Mouse (Mus musculus): ENCODE measurements at regions not wholly inside any gene's neighbourhood (a gene's known extent, or its start where the extent isn't known, plus 50 kb on each side); places are given as distances from the start of the nearest gene placed in this dataset.

- Histone ChIP-seq H3K4me1 (ENCODE audit: control insufficient read depth, insufficient read depth, low read length) (no peaks in the 10 kb centered on the region), H3K27me3 (ENCODE audit: control insufficient read depth, insufficient read depth, low read length) (no peaks in the 10 kb centered on the region), H3K36me3 (ENCODE audit: control insufficient read depth, insufficient read depth, low read length) (no peaks in the 10 kb centered on the region), H3K9ac (ENCODE audit: low read length) (no peak overlapping the region), H3K4me3 (ENCODE audit: low read depth, low read length) (no peak overlapping the region), H3K4me2 (no peak overlapping the region), H3K9me3 (ENCODE audit: control insufficient read depth, low read length) (no peaks in the 10 kb centered on the region), H3K27ac (ENCODE audit: low read depth, low read length) (no peak overlapping the region)
- no peak for DNase-seq (ENCODE audit: low spot score, missing footprints)
- ATAC-seq (ENCODE audit: low FRiP score) = no peak
- WGBS = 88% methylated on average over 6 of the region's 6 CpGs
These were observed 240.1 kb downstream of the Cyp26b1 start for GRCm38 (mm10) chr6:84353425-84354220.

DNA sequence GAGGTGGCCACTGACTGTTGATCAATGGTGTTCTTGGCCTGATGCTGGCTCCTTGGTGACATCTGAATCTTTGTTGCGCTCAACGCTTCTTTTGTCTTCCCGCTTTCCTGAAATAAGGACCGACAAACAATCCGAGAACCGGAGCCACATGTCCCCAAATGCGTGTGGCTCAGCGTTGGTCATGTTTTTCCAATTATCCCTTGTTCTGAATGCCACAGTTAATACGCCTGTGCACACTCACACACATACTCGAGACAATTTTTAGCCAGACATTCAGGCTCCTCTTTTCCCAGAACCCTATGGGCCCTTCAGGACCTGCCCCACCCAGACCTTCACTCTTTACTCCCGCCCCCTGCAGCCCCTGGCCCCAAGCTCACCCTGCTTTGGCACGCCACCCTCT lies 248.8 kb downstream of the Cyp26b1 start:
- ATAC-seq (ENCODE audit: low FRiP score) (no peak), DNase-seq (ENCODE audit: low spot score, missing footprints) (no peak)
- Histone ChIP-seq H3K9ac (ENCODE audit: low read length) (no peak overlapping the region), H3K27me3 (ENCODE audit: control insufficient read depth, insufficient read depth, low read length) (no peaks in the 10 kb centered on the region), H3K36me3 (ENCODE audit: control insufficient read depth, insufficient read depth, low read length) (no peaks in the 10 kb centered on the region), H3K4me1 (ENCODE audit: control insufficient read depth, insufficient read depth, low read length) (no peaks in the 10 kb centered on the region), H3K4me3 (ENCODE audit: low read depth, low read length) (no peak overlapping the region), H3K4me2 (no peak overlapping the region), H3K27ac (ENCODE audit: low read depth, low read length) (no peak overlapping the region), H3K9me3 (ENCODE audit: control insufficient read depth, low read length) (no peaks in the 10 kb centered on the region)
- WGBS = 84% methylated on average over 12 of the region's 12 CpGs

GRCm38 (mm10) chr6:84333666-84334179 lies 260.0 kb downstream of the Cyp26b1 start:
- H3K4me3 ChIP-seq (ENCODE audit: low read depth, low read length) = no peak overlapping the region
- WGBS = 87% methylated on average over 10 of the region's 10 CpGs
- no peaks in the 10 kb centered on the region for H3K36me3 ChIP-seq (ENCODE audit: control insufficient read depth, insufficient read depth, low read length)
- H3K9ac ChIP-seq (ENCODE audit: low read length) = no peak overlapping the region
- H3K9me3 ChIP-seq (ENCODE audit: control insufficient read depth, low read length) = no peaks in the 10 kb centered on the region
- no peaks in the 10 kb centered on the region for H3K27me3 ChIP-seq (ENCODE audit: control insufficient read depth, insufficient read depth, low read length)
- H3K27ac ChIP-seq (ENCODE audit: low read depth, low read length) = no peak overlapping the region
- DNase-seq (ENCODE audit: low spot score, missing footprints) = no peak
- no peaks in the 10 kb centered on the region for H3K4me1 ChIP-seq (ENCODE audit: control insufficient read depth, insufficient read depth, low read length)
- H3K4me2 ChIP-seq = no peak overlapping the region
- no peak for ATAC-seq (ENCODE audit: low FRiP score)

GRCm38 (mm10) chr6:84329106-84329505 lies 264.6 kb downstream of the Cyp26b1 start:
- Histone ChIP-seq H3K4me3 (ENCODE audit: low read depth, low read length) (no peak overlapping the region), H3K27ac (ENCODE audit: low read depth, low read length) (no peak overlapping the region), H3K36me3 (ENCODE audit: control insufficient read depth, insufficient read depth, low read length) (no peaks in the 10 kb centered on the region), H3K4me1 (ENCODE audit: control insufficient read depth, insufficient read depth, low read length) (no peaks in the 10 kb centered on the region), H3K9me3 (ENCODE audit: control insufficient read depth, low read length) (no peaks in the 10 kb centered on the region), H3K27me3 (ENCODE audit: control insufficient read depth, insufficient read depth, low read length) (no peaks in the 10 kb centered on the region), H3K4me2 (no peak overlapping the region), H3K9ac (ENCODE audit: low read length) (no peak overlapping the region)
- ATAC-seq (ENCODE audit: low FRiP score) (no peak), DNase-seq (ENCODE audit: low spot score, missing footprints) (no peak)
- 74% methylated on average over 7 of the region's 7 CpGs for WGBS

GRCm38 (mm10) chr6:84328030-84328390 lies 265.7 kb downstream of the Cyp26b1 start:
- no peak overlapping the region for H3K4me3 ChIP-seq (ENCODE audit: low read depth, low read length)
- ATAC-seq (ENCODE audit: low FRiP score) (no peak), DNase-seq (ENCODE audit: low spot score, missing footprints) (no peak)
- no peaks in the 10 kb centered on the region for H3K27me3 ChIP-seq (ENCODE audit: control insufficient read depth, insufficient read depth, low read length)
- H3K9ac ChIP-seq (ENCODE audit: low read length) = no peak overlapping the region
- 43% methylated on average over 3 of the region's 3 CpGs for WGBS
- H3K9me3 ChIP-seq (ENCODE audit: control insufficient read depth, low read length) = no peaks in the 10 kb centered on the region
- H3K36me3 ChIP-seq (ENCODE audit: control insufficient read depth, insufficient read depth, low read length) = no peaks in the 10 kb centered on the region
- no peak overlapping the region for H3K27ac ChIP-seq (ENCODE audit: low read depth, low read length)
- no peaks in the 10 kb centered on the region for H3K4me1 ChIP-seq (ENCODE audit: control insufficient read depth, insufficient read depth, low read length)
- no peak overlapping the region for H3K4me2 ChIP-seq

- Histone ChIP-seq H3K4me1 (ENCODE audit: control insufficient read depth, insufficient read depth, low read length) (no peaks in the 10 kb centered on the region), H3K4me3 (ENCODE audit: low read depth, low read length) (no peak overlapping the region), H3K36me3 (ENCODE audit: control insufficient read depth, insufficient read depth, low read length) (no peaks in the 10 kb centered on the region), H3K9ac (ENCODE audit: low read length) (no peak overlapping the region), H3K9me3 (ENCODE audit: control insufficient read depth, low read length) (no peaks in the 10 kb centered on the region), H3K27me3 (ENCODE audit: control insufficient read depth, insufficient read depth, low read length) (no peaks in the 10 kb centered on the region), H3K4me2 (no peak overlapping the region), H3K27ac (ENCODE audit: low read depth, low read length) (no peak overlapping the region)
- WGBS = 74% methylated on average over 5 of the region's 5 CpGs
- ATAC-seq (ENCODE audit: low FRiP score) (no peak), DNase-seq (ENCODE audit: low spot score, missing footprints) (no peak)
These were observed 266.2 kb downstream of the Cyp26b1 start for GRCm38 (mm10) chr6:84327306-84328029.

DNA sequence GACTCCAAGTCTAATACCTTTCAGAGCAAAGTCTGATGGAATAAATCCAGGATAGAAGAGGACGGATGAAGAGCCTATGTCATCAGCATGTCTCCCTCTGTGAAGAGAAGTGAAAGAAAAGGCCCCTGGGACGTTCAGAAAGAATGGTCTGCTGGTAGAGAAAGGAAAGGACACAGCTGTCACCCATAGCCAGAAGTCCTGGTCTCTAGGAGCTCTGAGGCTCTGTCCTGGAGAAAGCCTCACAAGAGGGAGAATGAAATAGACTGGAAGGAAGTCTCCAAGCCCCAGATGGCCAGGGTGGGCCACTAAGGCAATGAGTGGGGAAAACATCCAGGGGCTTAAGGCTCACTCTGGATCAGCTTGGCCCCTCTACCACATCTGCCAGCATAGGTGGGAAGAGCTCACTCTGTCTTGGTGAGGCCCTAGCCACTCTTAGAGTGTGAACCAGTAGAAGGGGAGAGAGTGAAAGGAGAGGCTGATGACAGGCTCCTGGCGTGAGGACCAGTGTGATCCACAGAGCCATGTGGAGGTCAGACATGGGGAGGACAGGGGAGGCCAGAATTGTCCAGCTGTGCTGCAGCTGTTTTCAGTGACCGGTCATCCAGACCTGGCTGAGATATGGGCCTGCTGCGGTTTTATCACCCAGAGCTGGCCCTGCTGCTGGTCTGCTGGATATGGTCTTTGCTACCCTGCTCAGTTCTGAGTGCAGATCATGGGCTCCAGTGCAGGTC lies 268.2 kb downstream of the Cyp26b1 start:
- Histone ChIP-seq H3K9me3 (ENCODE audit: control insufficient read depth, low read length) (no peaks in the 10 kb centered on the region), H3K4me1 (ENCODE audit: control insufficient read depth, insufficient read depth, low read length) (no peaks in the 10 kb centered on the region), H3K9ac (ENCODE audit: low read length) (no peak overlapping the region), H3K27ac (ENCODE audit: low read depth, low read length) (no peak overlapping the region), H3K4me3 (ENCODE audit: low read depth, low read length) (no peak overlapping the region), H3K4me2 (no peak overlapping the region), H3K27me3 (ENCODE audit: control insufficient read depth, insufficient read depth, low read length) (no peaks in the 10 kb centered on the region), H3K36me3 (ENCODE audit: control insufficient read depth, insufficient read depth, low read length) (no peaks in the 10 kb centered on the region)
- WGBS = 75% methylated on average over 5 of the region's 5 CpGs
- DNase-seq (ENCODE audit: low spot score, missing footprints) (no peak), ATAC-seq (ENCODE audit: low FRiP score) (no peak)

GRCm38 (mm10) chr6:84324185-84324584 lies 269.5 kb downstream of the Cyp26b1 start:
- H3K4me1 ChIP-seq (ENCODE audit: control insufficient read depth, insufficient read depth, low read length) = no peaks in the 10 kb centered on the region
- no peak overlapping the region for H3K4me2 ChIP-seq
- WGBS = 89% methylated on average over 4 of the region's 4 CpGs
- no peak overlapping the region for H3K27ac ChIP-seq (ENCODE audit: low read depth, low read length)
- no peaks in the 10 kb centered on the region for H3K9me3 ChIP-seq (ENCODE audit: control insufficient read depth, low read length)
- H3K4me3 ChIP-seq (ENCODE audit: low read depth, low read length) = no peak overlapping the region
- H3K27me3 ChIP-seq (ENCODE audit: control insufficient read depth, insufficient read depth, low read length) = no peaks in the 10 kb centered on the region
- no peak overlapping the region for H3K9ac ChIP-seq (ENCODE audit: low read length)
- DNase-seq (ENCODE audit: low spot score, missing footprints) (no peak), ATAC-seq (ENCODE audit: low FRiP score) (no peak)
- H3K36me3 ChIP-seq (ENCODE audit: control insufficient read depth, insufficient read depth, low read length) = no peaks in the 10 kb centered on the region

GRCm38 (mm10) chr6:84322528-84322927 lies 271.2 kb downstream of the Cyp26b1 start:
- WGBS = 88% methylated on average over 4 of the region's 4 CpGs
- Histone ChIP-seq H3K27ac (ENCODE audit: low read depth, low read length) (no peak overlapping the region), H3K36me3 (ENCODE audit: control insufficient read depth, insufficient read depth, low read length) (no peaks in the 10 kb centered on the region), H3K4me3 (ENCODE audit: low read depth, low read length) (no peak overlapping the region), H3K4me2 (no peak overlapping the region), H3K27me3 (ENCODE audit: control insufficient read depth, insufficient read depth, low read length) (no peaks in the 10 kb centered on the region), H3K4me1 (ENCODE audit: control insufficient read depth, insufficient read depth, low read length) (no peaks in the 10 kb centered on the region), H3K9me3 (ENCODE audit: control insufficient read depth, low read length) (no peaks in the 10 kb centered on the region), H3K9ac (ENCODE audit: low read length) (no peak overlapping the region)
- ATAC-seq (ENCODE audit: low FRiP score) (no peak), DNase-seq (ENCODE audit: low spot score, missing footprints) (no peak)

Measured in midbrain, embryonic 11.5 days (tissue).